Mouse (Mus musculus): ENCODE measurements around the gene Taf11. TPM values are rescaled to one million over a fixed set of nuclear protein-coding genes. Genes with fewer than 3 reads are reported as not detected.
A peak's percentile ranks its signal among the peaks of the same experiment; 100 is the strongest.

The Taf11 gene
- polyA plus RNA-seq, 1 experiment from 2014 or later: 40.1 TPM

DNA sequence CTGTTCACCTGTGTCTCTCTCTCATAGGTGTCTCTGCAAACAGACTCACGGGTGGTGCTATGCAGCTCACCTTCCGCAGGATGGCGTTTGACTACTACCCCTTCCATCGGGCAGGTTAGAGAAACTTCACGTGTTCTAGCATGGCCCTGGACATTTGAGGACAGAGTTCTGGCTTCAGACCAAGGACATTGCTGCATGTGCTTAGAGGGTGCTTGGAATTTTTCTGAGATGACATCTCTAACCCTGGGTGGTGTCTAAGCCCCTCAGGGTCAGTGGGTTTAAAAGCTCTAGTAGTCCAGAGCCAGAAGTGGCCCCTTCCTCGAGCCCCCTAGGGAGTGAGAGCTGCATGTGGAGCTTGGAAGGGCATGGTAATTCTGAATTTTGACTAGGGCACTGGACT lies 25.6 kb downstream of the Taf11 start:
- WGBS: 90% methylated on average over 6 of the region's 6 CpGs
- no peak overlapping the region for H3K4me2 ChIP-seq (replicated peaks; ENCODE audit: low read depth, low read length)

DNA sequence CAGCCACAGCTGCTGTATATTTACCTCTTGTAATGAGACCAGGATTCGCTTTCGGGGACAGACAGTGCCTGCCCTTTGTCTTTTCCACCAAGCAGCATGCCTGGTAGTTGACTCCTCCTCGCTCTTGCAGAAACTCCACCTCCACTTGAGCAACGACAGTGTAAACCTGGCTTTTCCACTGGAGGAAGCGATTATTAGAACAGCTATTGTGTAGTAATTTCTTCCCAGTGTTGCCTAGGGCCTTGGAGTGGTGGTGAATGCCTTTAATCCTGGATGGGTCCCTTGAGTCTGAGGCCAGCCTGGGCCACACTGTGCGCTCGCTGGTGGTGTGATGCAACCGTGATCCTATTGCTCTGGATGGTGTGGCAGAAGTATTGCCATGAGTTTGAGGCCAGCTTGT lies 26.5 kb downstream of the Taf11 start:
- no peaks in the 10 kb centered on the region for H3K27me3 ChIP-seq (replicated peaks; ENCODE audit: insufficient read depth, low read length)
- H3K4me2 ChIP-seq (replicated peaks; ENCODE audit: low read depth, low read length): no peak overlapping the region
- no peak overlapping the region for H3K9ac ChIP-seq (replicated peaks; ENCODE audit: low read depth)
- H3K27ac ChIP-seq (ENCODE audit: low read length): no peak overlapping the region
- H3K4me1 ChIP-seq (ENCODE audit: insufficient read depth, low read depth, low read length): no peaks in the 10 kb centered on the region
- WGBS: 67% methylated on average over 8 of the region's 8 CpGs
- ATAC-seq: peak; percentile 67
- peak; percentile 66 for DNase-seq (ENCODE audit: low spot score)
- H3K4me3 ChIP-seq (ENCODE audit: low read depth, low read length): no peak overlapping the region
- no peaks in the 10 kb centered on the region for H3K9me3 ChIP-seq (ENCODE audit: low read length)
- TF ChIP-seq EP300 (IDR thresholded peaks at IDR 0.05) (no peak), CTCF (IDR thresholded peaks at IDR 0.05) (no peak)
- H3K36me3 ChIP-seq (ENCODE audit: insufficient read depth, low read length): peaks cover 17% of the 10 kb centered on the region; the same call in 1 of the 2 replicates

More for the DNA sequence above, 25.6 kb downstream of the Taf11 start:
- no peak for TF ChIP-seq EP300 (IDR thresholded peaks at IDR 0.05)
- TF ChIP-seq CTCF (IDR thresholded peaks at IDR 0.05): no peak
- H3K4me1 ChIP-seq (ENCODE audit: insufficient read depth, low read depth, low read length): no peaks in the 10 kb centered on the region
- H3K9me3 ChIP-seq (ENCODE audit: low read length): no peaks in the 10 kb centered on the region
- ATAC-seq (no peak), DNase-seq (ENCODE audit: low spot score) (no peak)
- no peak overlapping the region for H3K27ac ChIP-seq (ENCODE audit: low read length)
- H3K4me3 ChIP-seq (ENCODE audit: low read depth, low read length): no peak overlapping the region
- no peak overlapping the region for H3K9ac ChIP-seq (replicated peaks; ENCODE audit: low read depth)
- H3K27me3 ChIP-seq (replicated peaks; ENCODE audit: insufficient read depth, low read length): no peaks in the 10 kb centered on the region
- peaks cover 17% of the 10 kb centered on the region; the same call in 1 of the 2 replicates for H3K36me3 ChIP-seq (ENCODE audit: insufficient read depth, low read length)

DNA sequence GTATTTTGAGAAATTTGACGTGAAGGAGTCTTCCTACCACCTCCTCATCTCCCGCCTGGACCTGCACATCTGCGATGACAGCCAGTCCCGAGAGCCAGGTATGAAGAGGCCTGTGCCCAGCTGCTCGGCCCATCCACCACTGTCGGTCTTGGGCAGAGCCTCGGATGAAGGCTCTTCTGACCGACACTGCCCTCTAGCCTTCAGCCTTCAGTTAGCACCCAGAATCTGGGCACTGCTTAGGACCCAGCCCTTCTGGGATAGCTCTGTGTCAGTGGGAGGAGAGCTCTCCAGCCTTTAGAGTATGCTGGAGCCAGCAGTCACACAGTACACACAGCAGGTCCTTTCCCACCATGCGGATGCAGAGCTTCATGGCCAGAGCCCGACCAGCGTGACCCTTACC lies 28.1 kb downstream of the Taf11 start:
- ATAC-seq: peak; percentile 79
- peak; percentile 49 for DNase-seq (ENCODE audit: low spot score)
- H3K27me3 ChIP-seq (replicated peaks; ENCODE audit: insufficient read depth, low read length): no peaks in the 10 kb centered on the region
- H3K4me3 ChIP-seq (ENCODE audit: low read depth, low read length): no peak overlapping the region
- H3K9ac ChIP-seq (replicated peaks; ENCODE audit: low read depth): no peak overlapping the region
- no peak overlapping the region for H3K27ac ChIP-seq (ENCODE audit: low read length)
- WGBS: 61% methylated on average over 11 of the region's 11 CpGs
- no peaks in the 10 kb centered on the region for H3K9me3 ChIP-seq (ENCODE audit: low read length)
- TF ChIP-seq EP300 (IDR thresholded peaks at IDR 0.05) (no peak), CTCF (IDR thresholded peaks at IDR 0.05) (peak; percentile 69)
- no peak overlapping the region for H3K4me2 ChIP-seq (replicated peaks; ENCODE audit: low read depth, low read length)
- no peaks in the 10 kb centered on the region for H3K4me1 ChIP-seq (ENCODE audit: insufficient read depth, low read depth, low read length)
- H3K36me3 ChIP-seq (ENCODE audit: insufficient read depth, low read length): peaks cover 13% of the 10 kb centered on the region; the same call in 1 of the 2 replicates

DNA sequence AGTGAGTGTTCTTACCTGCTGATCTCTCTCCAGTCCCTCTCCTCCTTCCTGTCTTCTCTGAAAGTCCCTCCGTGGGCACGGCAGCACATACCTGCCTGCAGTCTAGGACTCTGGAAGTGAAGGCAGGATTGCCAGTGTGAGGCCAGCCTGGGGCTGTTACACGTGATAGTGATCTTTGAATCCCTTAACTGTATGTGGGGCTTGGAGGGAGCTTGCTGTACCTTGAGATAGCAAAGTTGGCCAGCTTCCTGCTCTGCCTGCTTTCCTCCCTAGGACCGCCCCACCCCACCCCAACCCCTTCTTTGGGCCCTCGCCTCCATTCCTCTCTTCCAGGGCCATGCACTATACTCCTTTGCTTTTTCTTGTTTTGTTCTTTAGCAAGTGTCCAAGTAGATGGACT lies 35.1 kb downstream of the Taf11 start:
- no peak overlapping the region for H3K9ac ChIP-seq (replicated peaks; ENCODE audit: low read depth)
- H3K4me1 ChIP-seq (ENCODE audit: insufficient read depth, low read depth, low read length): no peaks in the 10 kb centered on the region
- WGBS: 60% methylated on average over 5 of the region's 5 CpGs
- ATAC-seq: no peak
- H3K27me3 ChIP-seq (replicated peaks; ENCODE audit: insufficient read depth, low read length): no peaks in the 10 kb centered on the region
- no peaks in the 10 kb centered on the region for H3K9me3 ChIP-seq (ENCODE audit: low read length)
- TF ChIP-seq CTCF (IDR thresholded peaks at IDR 0.05) (no peak), EP300 (IDR thresholded peaks at IDR 0.05) (no peak)
- H3K27ac ChIP-seq (ENCODE audit: low read length): no peak overlapping the region
- no peak for DNase-seq (ENCODE audit: low spot score)
- H3K36me3 ChIP-seq (ENCODE audit: insufficient read depth, low read length): no peaks in the 10 kb centered on the region
- no peak overlapping the region for H3K4me3 ChIP-seq (ENCODE audit: low read depth, low read length)
- no peak overlapping the region for H3K4me2 ChIP-seq (replicated peaks; ENCODE audit: low read depth, low read length)

DNA sequence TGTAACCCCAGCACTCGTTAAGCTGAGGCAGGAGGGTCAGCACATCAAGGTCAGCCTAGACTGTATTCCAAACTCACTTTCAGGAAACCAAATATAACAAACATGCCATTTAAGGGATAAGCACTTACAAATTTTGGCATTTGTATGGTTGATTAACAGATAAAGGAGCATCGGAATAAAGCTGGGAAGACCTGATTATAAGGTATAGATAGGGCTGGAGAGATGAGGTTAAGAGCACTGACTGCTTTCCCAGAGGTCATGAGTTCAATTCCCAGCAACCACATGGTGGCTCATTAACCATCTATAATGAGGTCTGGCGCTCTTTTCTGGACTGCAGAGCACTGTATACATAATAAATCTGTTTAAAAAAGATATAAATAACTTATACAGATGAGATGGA lies 36.1 kb downstream of the Taf11 start:
- DNase-seq (ENCODE audit: low spot score) (no peak), ATAC-seq (no peak)
- Histone ChIP-seq H3K9ac (replicated peaks; ENCODE audit: low read depth) (no peak overlapping the region), H3K27me3 (replicated peaks; ENCODE audit: insufficient read depth, low read length) (no peaks in the 10 kb centered on the region), H3K9me3 (ENCODE audit: low read length) (no peaks in the 10 kb centered on the region), H3K4me1 (ENCODE audit: insufficient read depth, low read depth, low read length) (no peaks in the 10 kb centered on the region), H3K27ac (ENCODE audit: low read length) (no peak overlapping the region), H3K36me3 (ENCODE audit: insufficient read depth, low read length) (no peaks in the 10 kb centered on the region), H3K4me3 (ENCODE audit: low read depth, low read length) (no peak overlapping the region), H3K4me2 (replicated peaks; ENCODE audit: low read depth, low read length) (no peak overlapping the region)
- 58% methylated on average over 3 of the region's 3 CpGs for WGBS
- TF ChIP-seq EP300 (IDR thresholded peaks at IDR 0.05): no peak
- TF ChIP-seq CTCF (IDR thresholded peaks at IDR 0.05): no peak

DNA sequence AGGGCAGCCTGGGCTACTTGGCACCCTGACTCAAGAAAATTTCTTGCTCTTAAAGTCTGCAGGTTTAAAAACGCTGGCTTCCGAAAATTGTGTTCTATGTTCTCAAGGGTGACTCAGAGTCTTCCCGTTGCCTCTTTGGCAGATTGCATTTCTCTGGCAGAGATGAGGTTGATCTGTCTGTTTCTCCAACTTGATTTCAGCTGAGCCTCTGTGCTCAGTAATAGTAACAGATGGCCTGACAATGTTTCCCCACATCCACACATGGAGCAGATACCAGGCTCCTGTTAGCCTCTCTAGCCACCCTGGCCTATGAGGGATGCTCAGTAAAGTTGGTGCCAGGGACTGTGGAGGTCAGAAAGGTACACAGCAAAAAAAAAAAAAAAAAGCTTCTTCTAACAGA lies 37.8 kb downstream of the Taf11 start:
- no peak overlapping the region for H3K4me3 ChIP-seq (ENCODE audit: low read depth, low read length)
- no peak overlapping the region for H3K4me2 ChIP-seq (replicated peaks; ENCODE audit: low read depth, low read length)
- DNase-seq (ENCODE audit: low spot score) (no peak), ATAC-seq (no peak)
- no peak overlapping the region for H3K9ac ChIP-seq (replicated peaks; ENCODE audit: low read depth)
- no peaks in the 10 kb centered on the region for H3K36me3 ChIP-seq (ENCODE audit: insufficient read depth, low read length)
- TF ChIP-seq EP300 (IDR thresholded peaks at IDR 0.05) (no peak), CTCF (IDR thresholded peaks at IDR 0.05) (no peak)
- no peaks in the 10 kb centered on the region for H3K4me1 ChIP-seq (ENCODE audit: insufficient read depth, low read depth, low read length)
- no peak overlapping the region for H3K27ac ChIP-seq (ENCODE audit: low read length)
- 87% methylated on average over 3 of the region's 3 CpGs for WGBS
- no peaks in the 10 kb centered on the region for H3K9me3 ChIP-seq (ENCODE audit: low read length)
- no peaks in the 10 kb centered on the region for H3K27me3 ChIP-seq (replicated peaks; ENCODE audit: insufficient read depth, low read length)

DNA sequence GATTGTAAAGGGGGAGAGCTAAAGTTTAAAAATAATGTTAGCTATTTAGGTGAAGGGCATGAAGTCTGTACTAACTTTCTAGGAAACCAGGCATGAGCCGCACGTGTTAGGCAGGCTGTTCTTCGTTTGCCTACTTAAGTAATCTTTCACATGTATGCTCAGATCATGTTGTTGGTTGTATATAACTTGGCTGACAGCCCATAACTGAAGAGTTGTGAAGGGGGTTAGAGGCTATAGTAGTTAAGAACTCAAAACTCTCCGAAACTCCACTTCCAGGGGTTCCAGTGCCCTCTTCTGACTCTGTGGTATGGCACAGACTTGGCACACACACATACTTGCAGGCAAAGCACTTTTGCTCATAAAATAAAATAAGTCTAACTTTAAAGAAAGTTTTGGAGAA lies 42.9 kb downstream of the Taf11 start:
- no peak overlapping the region for H3K4me3 ChIP-seq (ENCODE audit: low read depth, low read length)
- no peaks in the 10 kb centered on the region for H3K27me3 ChIP-seq (replicated peaks; ENCODE audit: insufficient read depth, low read length)
- no peak overlapping the region for H3K9ac ChIP-seq (replicated peaks; ENCODE audit: low read depth)
- DNase-seq (ENCODE audit: low spot score): peak; percentile 66
- peak; percentile 82 for ATAC-seq
- WGBS: 39% methylated on average over 4 of the region's 4 CpGs
- H3K36me3 ChIP-seq (ENCODE audit: insufficient read depth, low read length): no peaks in the 10 kb centered on the region
- H3K4me2 ChIP-seq (replicated peaks; ENCODE audit: low read depth, low read length): no peak overlapping the region
- TF ChIP-seq CTCF (IDR thresholded peaks at IDR 0.05) (no peak), EP300 (IDR thresholded peaks at IDR 0.05) (no peak)
- no peaks in the 10 kb centered on the region for H3K4me1 ChIP-seq (ENCODE audit: insufficient read depth, low read depth, low read length)
- no peak overlapping the region for H3K27ac ChIP-seq (ENCODE audit: low read length)
- no peaks in the 10 kb centered on the region for H3K9me3 ChIP-seq (ENCODE audit: low read length)

Measured in lung, postnatal 0 days (tissue).